Mouse (Mus musculus) ES-Bruce4 (cell line): Measurements from ENCODE around the gene Rela.
A peak's percentile ranks its signal among the peaks of the same experiment; 100 is the strongest.

ENCODE experiments used
- CTCF ChIP-seq: IDR thresholded peaks from one replicate; pipeline ENCODE4 v1.8.1; 2011; ENCODE audit warnings: low read depth, low read length
- POLR2A ChIP-seq: IDR thresholded peaks from one replicate; pipeline ENCODE4 v1.8.1; 2011; ENCODE audit warnings: low read length; ENCODE audit not compliant: insufficient read depth

DNA sequence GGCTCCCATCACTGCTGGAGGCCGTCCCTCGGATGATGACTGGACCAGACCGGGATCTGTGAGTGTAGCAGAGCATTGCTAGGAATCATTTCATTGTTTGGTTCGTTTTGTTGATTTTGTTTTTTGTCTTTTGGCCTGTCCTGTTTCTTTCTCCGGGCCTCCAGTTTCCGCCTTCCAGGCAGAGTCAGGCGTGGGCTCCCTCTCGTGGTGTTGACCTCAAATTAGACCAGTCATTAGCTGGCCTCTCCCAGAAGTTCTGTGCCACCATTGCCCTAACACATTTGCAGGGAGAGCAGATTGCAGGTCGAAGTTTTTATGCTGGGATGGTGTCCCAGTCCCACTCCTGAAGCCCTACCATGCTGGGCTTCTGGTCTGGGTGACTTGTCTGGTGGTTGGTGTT lies 48.1 kb upstream of the Rela start:
- TF ChIP-seq CTCF (peak; percentile 11), POLR2A (no peak)
